Mouse (Mus musculus): ENCODE measurements around the gene Skap2. TPM values are rescaled to one million over a fixed set of nuclear protein-coding genes. Genes with fewer than 3 reads are reported as not detected.

Gene Skap2
- polyA plus RNA-seq, 1 experiment from 2014 or later, result 19.1 TPM

- 82% methylated on average over 1 of the region's 1 CpGs for WGBS (ENCODE audit: insufficient replicate concordance)
Observed at GRCm38 (mm10) chr6:51870294-51870693, 142.1 kb downstream of the Skap2 start.

GRCm38 (mm10) chr6:51866596-51866995 lies 145.8 kb downstream of the Skap2 start:
- Histone ChIP-seq H3K9me3 (replicated peaks) (no peaks in the 10 kb centered on the region), H3K36me3 (replicated peaks) (no peaks in the 10 kb centered on the region), H3K4me3 (replicated peaks) (no peak overlapping the region), H3K9ac (no peak overlapping the region), H3K4me1 (replicated peaks) (no peaks in the 10 kb centered on the region), H3K27ac (replicated peaks) (no peak overlapping the region), H3K27me3 (no peaks in the 10 kb centered on the region), H3K4me2 (no peak overlapping the region)
- 54% methylated on average over 3 of the region's 3 CpGs for WGBS (ENCODE audit: insufficient replicate concordance)
- ATAC-seq (ENCODE audit: insufficient read depth), result no peak

More at GRCm38 (mm10) chr6:51870294-51870693, 142.1 kb downstream of the Skap2 start:
- no peak overlapping the region for H3K4me3 ChIP-seq (replicated peaks)
- ATAC-seq (ENCODE audit: insufficient read depth), result no peak
- no peaks in the 10 kb centered on the region for H3K4me1 ChIP-seq (replicated peaks)
- H3K9me3 ChIP-seq (replicated peaks), result no peaks in the 10 kb centered on the region
- H3K9ac ChIP-seq, result no peak overlapping the region
- no peaks in the 10 kb centered on the region for H3K36me3 ChIP-seq (replicated peaks)
- H3K27ac ChIP-seq (replicated peaks), result no peak overlapping the region
- no peaks in the 10 kb centered on the region for H3K27me3 ChIP-seq
- no peak overlapping the region for H3K4me2 ChIP-seq

GRCm38 (mm10) chr6:51863508-51863907 lies 148.8 kb downstream of the Skap2 start:
- Histone ChIP-seq H3K27me3 (no peaks in the 10 kb centered on the region), H3K9ac (no peak overlapping the region), H3K4me1 (replicated peaks) (no peaks in the 10 kb centered on the region), H3K9me3 (replicated peaks) (no peaks in the 10 kb centered on the region), H3K27ac (replicated peaks) (no peak overlapping the region), H3K36me3 (replicated peaks) (no peaks in the 10 kb centered on the region), H3K4me2 (no peak overlapping the region), H3K4me3 (replicated peaks) (no peak overlapping the region)
- ATAC-seq (ENCODE audit: insufficient read depth), result no peak
- WGBS (ENCODE audit: insufficient replicate concordance), result 59% methylated on average over 4 of the region's 4 CpGs

- 44% methylated on average over 8 of the region's 8 CpGs for WGBS (ENCODE audit: insufficient replicate concordance)
- Histone ChIP-seq H3K27ac (replicated peaks) (no peak overlapping the region), H3K9me3 (replicated peaks) (no peaks in the 10 kb centered on the region), H3K4me3 (replicated peaks) (no peak overlapping the region), H3K36me3 (replicated peaks) (no peaks in the 10 kb centered on the region), H3K9ac (no peak overlapping the region), H3K4me2 (no peak overlapping the region), H3K27me3 (no peaks in the 10 kb centered on the region), H3K4me1 (replicated peaks) (peaks cover 4% of the 10 kb centered on the region)
- no peak for ATAC-seq (ENCODE audit: insufficient read depth)
Observed at GRCm38 (mm10) chr6:51860300-51860699, 152.0 kb downstream of the Skap2 start.

GRCm38 (mm10) chr6:51857821-51858220 lies 154.5 kb downstream of the Skap2 start:
- Histone ChIP-seq H3K4me2 (peak overlapping the region; percentile 49), H3K4me1 (replicated peaks) (peaks cover 4% of the 10 kb centered on the region), H3K9ac (no peak overlapping the region), H3K27me3 (0 out of 2 replicates have a peak, but pooled peaks cover under 1% of the 10 kb centered on the region), H3K4me3 (replicated peaks) (no peak overlapping the region), H3K9me3 (replicated peaks) (no peaks in the 10 kb centered on the region), H3K27ac (replicated peaks) (no peak overlapping the region), H3K36me3 (replicated peaks) (no peaks in the 10 kb centered on the region)
- ATAC-seq (ENCODE audit: insufficient read depth), result no peak
- WGBS (ENCODE audit: insufficient replicate concordance), result under 1% methylated on average over 11 of the region's 11 CpGs

GRCm38 (mm10) chr6:51853291-51853690 lies 159.1 kb downstream of the Skap2 start:
- Histone ChIP-seq H3K27me3 (peaks cover 20% of the 10 kb centered on the region), H3K27ac (replicated peaks) (no peak overlapping the region), H3K4me1 (replicated peaks) (peaks cover 4% of the 10 kb centered on the region), H3K9me3 (replicated peaks) (no peaks in the 10 kb centered on the region), H3K4me2 (no peak overlapping the region), H3K36me3 (replicated peaks) (no peaks in the 10 kb centered on the region), H3K9ac (no peak overlapping the region), H3K4me3 (replicated peaks) (no peak overlapping the region)
- 48% methylated on average over 3 of the region's 3 CpGs for WGBS (ENCODE audit: insufficient replicate concordance)
- ATAC-seq (ENCODE audit: insufficient read depth), result no peak

- peaks cover 1% of the 10 kb centered on the region for H3K4me1 ChIP-seq (replicated peaks)
Observed at GRCm38 (mm10) chr6:51852643-51853042, 159.7 kb downstream of the Skap2 start.

GRCm38 (mm10) chr6:51851544-51851943 lies 160.8 kb downstream of the Skap2 start:
- no peak overlapping the region for H3K4me2 ChIP-seq
- peaks cover 25% of the 10 kb centered on the region for H3K27me3 ChIP-seq
- no peaks in the 10 kb centered on the region for H3K9me3 ChIP-seq (replicated peaks)
- no peak overlapping the region for H3K9ac ChIP-seq
- ATAC-seq (ENCODE audit: insufficient read depth), result no peak
- H3K27ac ChIP-seq (replicated peaks), result no peak overlapping the region
- no peaks in the 10 kb centered on the region; the same call in 1 of the 2 replicates for H3K4me1 ChIP-seq (replicated peaks)
- no peaks in the 10 kb centered on the region for H3K36me3 ChIP-seq (replicated peaks)
- WGBS (ENCODE audit: insufficient replicate concordance), result 15% methylated on average over 7 of the region's 7 CpGs
- H3K4me3 ChIP-seq (replicated peaks), result no peak overlapping the region

More at GRCm38 (mm10) chr6:51852643-51853042, 159.7 kb downstream of the Skap2 start:
- Histone ChIP-seq H3K4me2 (no peak overlapping the region), H3K36me3 (replicated peaks) (no peaks in the 10 kb centered on the region), H3K4me3 (replicated peaks) (no peak overlapping the region), H3K27me3 (peaks cover 20% of the 10 kb centered on the region), H3K9me3 (replicated peaks) (no peaks in the 10 kb centered on the region), H3K27ac (replicated peaks) (no peak overlapping the region), H3K9ac (no peak overlapping the region)
- ATAC-seq (ENCODE audit: insufficient read depth), result no peak
- WGBS (ENCODE audit: insufficient replicate concordance), result 23% methylated on average over 4 of the region's 4 CpGs

GRCm38 (mm10) chr6:51850030-51850817 lies 162.1 kb downstream of the Skap2 start:
- no peaks in the 10 kb centered on the region for H3K36me3 ChIP-seq (replicated peaks)
- 74% methylated on average over 13 of the region's 13 CpGs for WGBS (ENCODE audit: insufficient replicate concordance)
- H3K4me2 ChIP-seq, result no peak overlapping the region
- ATAC-seq (ENCODE audit: insufficient read depth), result no peak
- peaks cover 25% of the 10 kb centered on the region for H3K27me3 ChIP-seq
- H3K4me3 ChIP-seq (replicated peaks), result no peak overlapping the region
- H3K27ac ChIP-seq (replicated peaks), result no peak overlapping the region
- no peak overlapping the region for H3K9ac ChIP-seq
- no peaks in the 10 kb centered on the region for H3K9me3 ChIP-seq (replicated peaks)
- no peaks in the 10 kb centered on the region for H3K4me1 ChIP-seq (replicated peaks)

GRCm38 (mm10) chr6:51849561-51849960 lies 162.8 kb downstream of the Skap2 start:
- Histone ChIP-seq H3K9me3 (replicated peaks) (no peaks in the 10 kb centered on the region), H3K27ac (replicated peaks) (no peak overlapping the region), H3K9ac (no peak overlapping the region), H3K27me3 (peaks cover 25% of the 10 kb centered on the region), H3K4me1 (replicated peaks) (no peaks in the 10 kb centered on the region), H3K36me3 (replicated peaks) (no peaks in the 10 kb centered on the region), H3K4me3 (replicated peaks) (no peak overlapping the region), H3K4me2 (no peak overlapping the region)
- 75% methylated on average over 10 of the region's 10 CpGs for WGBS (ENCODE audit: insufficient replicate concordance)
- no peak for ATAC-seq (ENCODE audit: insufficient read depth)

GRCm38 (mm10) chr6:51844106-51844505 lies 168.2 kb downstream of the Skap2 start:
- H3K4me2 ChIP-seq, result no peak overlapping the region
- ATAC-seq (ENCODE audit: insufficient read depth), result no peak
- no peaks in the 10 kb centered on the region for H3K36me3 ChIP-seq (replicated peaks)
- H3K4me3 ChIP-seq (replicated peaks), result no peak overlapping the region
- no peaks in the 10 kb centered on the region for H3K9me3 ChIP-seq (replicated peaks)
- H3K27me3 ChIP-seq, result peaks cover 5% of the 10 kb centered on the region; the same call in 1 of the 2 replicates
- H3K9ac ChIP-seq, result no peak overlapping the region
- 73% methylated on average over 11 of the region's 11 CpGs for WGBS (ENCODE audit: insufficient replicate concordance)
- H3K27ac ChIP-seq (replicated peaks), result no peak overlapping the region
- H3K4me1 ChIP-seq (replicated peaks), result no peaks in the 10 kb centered on the region
